Mouse (Mus musculus) heart, adult 2 months (tissue): ENCODE measurements around the gene Wfdc16.

Source experiments
- CTCF ChIP-seq: fragments of 200-600 bp; IDR thresholded peaks from 2 replicates; pipeline ENCODE4 v1.8.1; 2022; ENCODE audit warnings: antibody characterized with exemption, mild to moderate bottlenecking, moderate library complexity
- EP300 ChIP-seq: fragments of 200-500 bp; IDR thresholded peaks from 2 replicates; pipeline ENCODE4 v1.6.1; 2011; ENCODE audit warnings: low read depth, low read length, control low read depth; ENCODE audit not compliant: insufficient read depth

- TF ChIP-seq CTCF (no peak), EP300 (no peak)
Measured at GRCm38 (mm10) chr2:164670261-164670660, 31.7 kb upstream of the Wfdc16 start.
